Mouse (Mus musculus): ENCODE measurements around the gene Lrrc28.

The Lrrc28 gene

GRCm38 (mm10) chr7:67483698-67484097 is 161.4 kb downstream of the Lrrc28 start:
- DNase-seq = no peak

- peak; percentile 60 to 66 for DNase-seq
Observed at GRCm38 (mm10) chr7:67479576-67480413, 165.3 kb downstream of the Lrrc28 start.

GRCm38 (mm10) chr7:67479168-67479567 is 165.9 kb downstream of the Lrrc28 start:
- DNase-seq = no peak

GRCm38 (mm10) chr7:67477996-67478395 is 167.1 kb downstream of the Lrrc28 start:
- no peak for DNase-seq

- DNase-seq = peak; percentile 38 to 47
Observed at GRCm38 (mm10) chr7:67471295-67471694, 173.8 kb downstream of the Lrrc28 start.

GRCm38 (mm10) chr7:67468802-67469408 is 176.2 kb downstream of the Lrrc28 start:
- no peak for DNase-seq

- peak in 1 of 2 experiments; percentile 20 for DNase-seq
Observed at GRCm38 (mm10) chr7:67468180-67468579, 176.9 kb downstream of the Lrrc28 start.

- DNase-seq = no peak
Observed at GRCm38 (mm10) chr7:67466322-67466721, 178.7 kb downstream of the Lrrc28 start.

GRCm38 (mm10) chr7:67464633-67465032 is 180.4 kb downstream of the Lrrc28 start:
- DNase-seq = no peak

- DNase-seq = peak; percentile 61 to 83
Observed at GRCm38 (mm10) chr7:67463565-67463964, 181.5 kb downstream of the Lrrc28 start.

Measured in kidney, postnatal 25 days (tissue).